Mouse (Mus musculus): ENCODE data around the gene Irgc1. TPM values are rescaled to one million over a fixed set of nuclear protein-coding genes. Genes with fewer than 3 reads are reported as not detected.

Gene Irgc1
- total and polyA plus RNA-seq, 3 experiments, result 0.09 to 2.0 (median 0.33) TPM

DNA sequence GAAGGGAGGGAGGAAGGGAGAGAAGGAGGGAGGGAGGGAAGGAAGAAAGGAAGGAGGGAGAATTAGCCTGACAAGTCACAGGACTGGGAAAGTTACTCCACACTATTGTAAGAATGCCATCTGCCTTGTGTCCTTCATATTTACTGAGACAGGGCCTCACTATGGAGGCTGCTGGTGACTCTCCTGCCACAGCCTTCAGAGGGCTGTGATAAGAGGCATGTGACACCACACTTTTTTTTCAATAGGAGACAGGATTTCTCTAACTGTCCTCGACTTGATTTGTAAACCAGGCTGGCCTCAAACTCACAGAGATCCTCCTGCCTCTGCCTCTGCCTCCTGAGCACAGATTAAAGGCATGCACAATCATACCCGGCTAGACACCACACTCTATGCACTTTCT lies 60.4 kb downstream of the Irgc1 start:
- no peak overlapping the region for H3K4me3 ChIP-seq (ENCODE audit: low read depth, low read length)
- ATAC-seq (ENCODE audit: extremely low read depth, insufficient number of reproducible peaks, low FRiP score, poor library complexity, severe bottlenecking) (no peak), DNase-seq (ENCODE audit: low spot score) (no peak)
- TF ChIP-seq CTCF (IDR thresholded peaks at IDR 0.05; ENCODE audit: low read depth, low read length) (no peak), TAL1 (conservative IDR thresholded peaks at IDR 0.05; ENCODE audit: low read depth, low read length) (no peak), POLR2AphosphoS5 (IDR thresholded peaks at IDR 0.05; ENCODE audit: insufficient replicate concordance, low read depth, low read length) (no peak)
- H3K27me3 ChIP-seq (ENCODE audit: insufficient read depth, low read length), result no peaks in the 10 kb centered on the region
- peaks cover 40% of the 10 kb centered on the region for H3K36me3 ChIP-seq (replicated peaks)
- H3K9me3 ChIP-seq (replicated peaks), result no peaks in the 10 kb centered on the region
- peaks cover 90% of the 10 kb centered on the region for H3K4me1 ChIP-seq (ENCODE audit: insufficient read depth, low read depth, low read length)

DNA sequence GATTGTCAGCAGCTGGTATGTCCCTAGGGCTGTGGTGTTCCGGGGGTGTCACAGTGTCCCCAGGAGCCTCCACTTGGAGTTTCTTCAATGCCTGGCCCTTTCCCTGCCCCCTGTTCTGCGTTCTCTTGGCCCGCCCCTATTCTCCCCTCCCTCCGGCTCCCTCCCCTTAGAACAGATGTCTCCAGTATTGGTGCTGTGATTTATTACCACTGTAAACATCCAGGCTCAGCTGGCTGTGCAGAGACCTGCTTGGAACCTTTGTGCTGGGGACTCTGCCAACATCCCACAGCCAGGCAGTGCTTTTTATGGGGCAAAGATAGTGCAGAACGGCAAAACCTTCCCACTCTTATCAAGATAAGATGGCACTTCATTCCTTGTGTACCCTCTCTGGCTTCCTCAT lies 61.0 kb downstream of the Irgc1 start:
- no peak for DNase-seq (ENCODE audit: low spot score)
- peaks cover 43% of the 10 kb centered on the region for H3K36me3 ChIP-seq (replicated peaks)
- no peaks in the 10 kb centered on the region for H3K9me3 ChIP-seq (replicated peaks)
- ATAC-seq (ENCODE audit: extremely low read depth, insufficient number of reproducible peaks, low FRiP score, poor library complexity, severe bottlenecking), result no peak
- no peak for TF ChIP-seq POLR2AphosphoS5 (IDR thresholded peaks at IDR 0.05; ENCODE audit: insufficient replicate concordance, low read depth, low read length)
- TF ChIP-seq TAL1 (conservative IDR thresholded peaks at IDR 0.05; ENCODE audit: low read depth, low read length), result no peak
- TF ChIP-seq CTCF (IDR thresholded peaks at IDR 0.05; ENCODE audit: low read depth, low read length), result no peak
- TF ChIP-seq GATA1 (IDR thresholded peaks at IDR 0.05; ENCODE audit: borderline replicate concordance, low read length), result no peak
- TF ChIP-seq GATA2 (IDR thresholded peaks at IDR 0.05; ENCODE audit: borderline replicate concordance, low read depth, low read length), result no peak
- no peak overlapping the region for H3K4me3 ChIP-seq (ENCODE audit: low read depth, low read length)
- H3K4me1 ChIP-seq (ENCODE audit: insufficient read depth, low read depth, low read length), result peaks cover 90% of the 10 kb centered on the region
- no peaks in the 10 kb centered on the region for H3K27me3 ChIP-seq (ENCODE audit: insufficient read depth, low read length)

DNA sequence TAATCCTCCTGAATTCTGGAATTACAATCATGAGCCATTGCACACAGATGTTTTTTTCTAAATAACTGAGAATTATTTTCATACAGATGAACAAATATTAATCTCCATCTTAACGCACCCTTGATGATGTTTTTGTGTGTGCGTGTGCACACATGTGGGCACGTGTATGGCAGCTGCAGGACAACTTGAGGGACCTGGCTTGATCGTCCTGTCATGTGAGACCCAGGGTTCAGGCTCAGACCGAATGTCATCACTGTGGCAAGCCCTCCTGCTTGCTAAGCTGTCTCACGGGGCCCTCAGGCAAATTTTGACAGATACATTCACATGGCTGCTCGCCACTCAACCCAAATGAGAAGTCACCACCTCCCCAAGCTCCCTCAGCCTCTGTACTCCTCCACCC lies 61.6 kb downstream of the Irgc1 start:
- no peak overlapping the region for H3K4me3 ChIP-seq (ENCODE audit: low read depth, low read length)
- H3K9me3 ChIP-seq (replicated peaks), result no peaks in the 10 kb centered on the region
- peaks cover 45% of the 10 kb centered on the region for H3K36me3 ChIP-seq (replicated peaks)
- DNase-seq (ENCODE audit: low spot score) (no peak), ATAC-seq (ENCODE audit: extremely low read depth, insufficient number of reproducible peaks, low FRiP score, poor library complexity, severe bottlenecking) (no peak)
- TF ChIP-seq POLR2AphosphoS5 (IDR thresholded peaks at IDR 0.05; ENCODE audit: insufficient replicate concordance, low read depth, low read length) (no peak), TAL1 (conservative IDR thresholded peaks at IDR 0.05; ENCODE audit: low read depth, low read length) (no peak), CTCF (IDR thresholded peaks at IDR 0.05; ENCODE audit: low read depth, low read length) (no peak), GATA2 (IDR thresholded peaks at IDR 0.05; ENCODE audit: borderline replicate concordance, low read depth, low read length) (no peak), GATA1 (IDR thresholded peaks at IDR 0.05; ENCODE audit: borderline replicate concordance, low read length) (no peak)
- peaks cover 91% of the 10 kb centered on the region for H3K4me1 ChIP-seq (ENCODE audit: insufficient read depth, low read depth, low read length)
- H3K27me3 ChIP-seq (ENCODE audit: insufficient read depth, low read length), result no peaks in the 10 kb centered on the region

DNA sequence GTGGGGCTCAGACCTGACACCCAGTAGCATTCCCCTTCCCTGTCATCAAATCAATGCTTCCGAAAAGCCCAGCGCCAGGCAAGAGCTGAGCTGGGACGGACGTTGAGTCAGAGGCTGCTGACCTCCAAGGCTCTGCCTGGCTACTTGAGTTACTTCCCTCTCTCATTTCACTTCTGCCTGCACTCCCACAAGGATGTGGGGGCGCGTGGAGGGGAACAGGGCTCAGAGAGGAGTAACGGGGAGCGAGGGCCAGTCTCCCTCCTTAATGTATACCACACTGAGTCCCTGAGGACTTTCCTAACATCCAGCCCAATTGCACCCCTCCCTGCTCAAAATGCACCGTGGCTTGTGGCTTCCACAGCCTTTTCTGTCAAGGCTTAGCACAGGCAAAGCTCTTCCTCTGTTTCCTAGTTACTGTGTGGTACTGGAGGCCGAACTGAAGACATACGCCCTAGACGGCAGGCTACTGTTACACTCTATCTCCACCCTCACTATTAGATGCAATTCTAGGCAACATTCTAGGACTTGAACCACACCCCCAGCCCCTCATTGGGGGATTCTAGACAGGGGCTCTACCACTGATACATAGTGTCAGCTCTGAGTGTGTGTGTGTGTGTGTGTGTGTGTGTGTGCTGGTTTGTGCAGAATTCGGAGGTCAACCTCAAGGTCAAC lies 62.4 kb downstream of the Irgc1 start:
- no peak for TF ChIP-seq GATA1 (IDR thresholded peaks at IDR 0.05; ENCODE audit: borderline replicate concordance, low read length)
- no peak for TF ChIP-seq TAL1 (conservative IDR thresholded peaks at IDR 0.05; ENCODE audit: low read depth, low read length)
- TF ChIP-seq CTCF (IDR thresholded peaks at IDR 0.05; ENCODE audit: low read depth, low read length), result no peak
- TF ChIP-seq POLR2AphosphoS5 (IDR thresholded peaks at IDR 0.05; ENCODE audit: insufficient replicate concordance, low read depth, low read length), result no peak
- no peak for TF ChIP-seq GATA2 (IDR thresholded peaks at IDR 0.05; ENCODE audit: borderline replicate concordance, low read depth, low read length)
- DNase-seq (ENCODE audit: low spot score) (no peak), ATAC-seq (ENCODE audit: extremely low read depth, insufficient number of reproducible peaks, low FRiP score, poor library complexity, severe bottlenecking) (no peak)
- no peaks in the 10 kb centered on the region for H3K9me3 ChIP-seq (replicated peaks)
- H3K4me1 ChIP-seq (ENCODE audit: insufficient read depth, low read depth, low read length), result peaks cover 91% of the 10 kb centered on the region
- no peaks in the 10 kb centered on the region for H3K27me3 ChIP-seq (ENCODE audit: insufficient read depth, low read length)
- H3K4me3 ChIP-seq (ENCODE audit: low read depth, low read length), result peak overlapping the region; percentile 19; the same call in 1 of the 2 replicates
- peaks cover 52% of the 10 kb centered on the region for H3K36me3 ChIP-seq (replicated peaks)

DNA sequence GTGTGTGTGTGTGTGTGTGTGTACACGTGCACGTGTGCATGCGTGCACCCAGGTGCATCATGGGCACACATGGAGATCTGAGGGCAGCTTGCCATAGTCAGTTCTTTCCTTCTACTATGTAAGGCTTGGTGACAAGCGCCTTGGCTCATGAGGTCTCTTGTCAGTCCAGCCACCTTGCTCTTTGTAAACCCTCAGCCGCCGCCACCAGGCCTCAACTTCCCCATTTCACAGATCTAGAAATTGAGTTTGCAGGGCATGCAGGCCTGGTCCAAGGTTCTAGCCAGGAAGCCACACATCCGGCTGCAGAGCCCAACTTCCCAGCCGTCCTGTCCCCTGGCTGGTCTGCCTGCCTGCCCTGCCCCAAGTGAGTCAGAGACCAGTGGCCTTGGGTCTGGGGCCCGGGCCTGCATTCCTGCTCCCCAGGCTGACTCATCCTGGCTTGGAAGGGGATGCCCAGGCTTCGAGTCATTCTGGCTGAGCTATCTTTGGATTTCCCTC lies 65.0 kb downstream of the Irgc1 start:
- Histone ChIP-seq H3K9me3 (replicated peaks) (no peaks in the 10 kb centered on the region), H3K36me3 (replicated peaks) (peaks cover 68% of the 10 kb centered on the region), H3K4me1 (ENCODE audit: insufficient read depth, low read depth, low read length) (peaks cover 91% of the 10 kb centered on the region), H3K27me3 (ENCODE audit: insufficient read depth, low read length) (no peaks in the 10 kb centered on the region), H3K4me3 (ENCODE audit: low read depth, low read length) (peak overlapping the region; percentile 62; the same call in 1 of the 2 replicates)
- DNase-seq (ENCODE audit: low spot score) (peak; percentile 66), ATAC-seq (ENCODE audit: extremely low read depth, insufficient number of reproducible peaks, low FRiP score, poor library complexity, severe bottlenecking) (peak; percentile 55)
- 0 out of 2 replicates have a peak, but pooled peaks have one; percentile 54 for TF ChIP-seq POLR2AphosphoS5 (IDR thresholded peaks at IDR 0.05; ENCODE audit: insufficient replicate concordance, low read depth, low read length)
- no peak for TF ChIP-seq CTCF (IDR thresholded peaks at IDR 0.05; ENCODE audit: low read depth, low read length)
- TF ChIP-seq TAL1 (conservative IDR thresholded peaks at IDR 0.05; ENCODE audit: low read depth, low read length), result peak; percentile 68

DNA sequence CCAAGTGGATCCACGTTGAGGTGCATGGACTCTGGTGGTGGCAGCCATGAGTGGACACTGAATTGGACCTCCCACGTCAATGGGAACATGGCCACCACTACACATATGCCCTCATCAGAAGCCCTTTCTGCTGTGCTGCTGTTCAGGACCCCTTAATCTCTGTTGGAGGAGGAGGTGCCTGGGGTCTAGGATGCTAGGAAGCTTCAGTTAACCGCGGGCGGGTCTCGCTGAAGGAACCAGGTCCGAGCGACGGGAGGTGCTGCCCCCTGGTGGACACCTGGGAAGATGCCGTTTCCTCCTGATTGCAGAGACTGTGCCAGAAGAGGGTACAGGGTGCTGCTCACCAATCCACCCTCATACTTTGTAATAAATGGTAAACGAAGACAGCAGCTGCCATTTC lies 67.3 kb downstream of the Irgc1 start:
- H3K9me3 ChIP-seq (replicated peaks), result no peaks in the 10 kb centered on the region
- peaks cover 90% of the 10 kb centered on the region for H3K4me1 ChIP-seq (ENCODE audit: insufficient read depth, low read depth, low read length)
- peaks cover 90% of the 10 kb centered on the region for H3K36me3 ChIP-seq (replicated peaks)
- no peaks in the 10 kb centered on the region for H3K27me3 ChIP-seq (ENCODE audit: insufficient read depth, low read length)
- peak overlapping the region; percentile 38; the same call in 1 of the 2 replicates for H3K4me3 ChIP-seq (ENCODE audit: low read depth, low read length)
- ATAC-seq (ENCODE audit: extremely low read depth, insufficient number of reproducible peaks, low FRiP score, poor library complexity, severe bottlenecking) (no peak), DNase-seq (ENCODE audit: low spot score) (no peak)
- TF ChIP-seq GATA2 (IDR thresholded peaks at IDR 0.05; ENCODE audit: borderline replicate concordance, low read depth, low read length), result no peak
- TF ChIP-seq TAL1 (conservative IDR thresholded peaks at IDR 0.05; ENCODE audit: low read depth, low read length), result no peak
- TF ChIP-seq GATA1 (IDR thresholded peaks at IDR 0.05; ENCODE audit: borderline replicate concordance, low read length), result no peak
- peak; percentile 71 for TF ChIP-seq CTCF (IDR thresholded peaks at IDR 0.05; ENCODE audit: low read depth, low read length)
